Mouse (Mus musculus): ENCODE measurements at regions not wholly inside any gene's neighbourhood (a gene's known extent, or its start where the extent isn't known, plus 50 kb on each side); places are given as distances from the start of the nearest gene placed in this dataset.

DNA sequence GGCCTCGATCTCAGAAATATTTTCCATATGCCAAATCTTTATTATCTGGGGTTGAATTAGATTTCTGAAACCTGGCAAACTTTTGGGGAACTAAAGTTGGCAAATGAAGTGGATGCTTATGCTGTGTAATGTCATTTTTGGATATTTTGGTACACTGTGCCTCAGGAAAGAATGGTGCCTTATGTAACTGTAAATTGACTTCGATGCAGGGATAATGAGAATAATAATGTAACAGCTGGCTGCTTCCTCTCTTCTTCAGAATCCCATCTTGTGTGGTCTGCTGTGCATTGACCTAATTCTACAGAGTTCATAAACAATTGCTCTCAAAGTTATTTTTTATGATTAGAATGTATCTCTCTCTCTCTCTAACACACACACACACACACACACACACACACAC lies 545.6 kb downstream of the Tfap2b start:
- no peak for DNase-seq

DNA sequence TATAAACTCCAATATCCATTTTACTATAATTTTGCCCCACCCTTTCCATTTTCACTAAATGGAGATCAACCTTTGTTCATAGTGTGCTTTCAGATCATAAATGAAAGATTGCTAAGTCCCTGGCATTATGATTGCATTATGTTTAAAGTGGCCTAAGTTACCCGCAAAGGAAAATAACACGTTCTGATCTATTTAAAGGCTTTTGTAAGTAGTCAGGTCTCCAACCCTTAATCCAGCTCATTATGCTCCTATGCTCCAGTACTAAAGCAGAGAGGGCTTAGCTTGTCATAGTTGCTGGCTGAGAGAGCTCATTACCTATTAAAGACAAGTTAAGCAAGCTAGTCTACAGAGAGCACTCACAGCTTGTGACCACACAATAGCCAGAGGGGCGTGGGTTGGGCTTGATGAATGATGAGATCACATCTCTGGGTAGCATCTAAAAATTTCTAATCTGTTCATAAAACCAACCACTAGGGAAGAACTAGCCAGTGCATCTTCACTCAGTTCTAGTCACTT lies 549.3 kb downstream of the Tfap2b start:
- no peak for DNase-seq

DNA sequence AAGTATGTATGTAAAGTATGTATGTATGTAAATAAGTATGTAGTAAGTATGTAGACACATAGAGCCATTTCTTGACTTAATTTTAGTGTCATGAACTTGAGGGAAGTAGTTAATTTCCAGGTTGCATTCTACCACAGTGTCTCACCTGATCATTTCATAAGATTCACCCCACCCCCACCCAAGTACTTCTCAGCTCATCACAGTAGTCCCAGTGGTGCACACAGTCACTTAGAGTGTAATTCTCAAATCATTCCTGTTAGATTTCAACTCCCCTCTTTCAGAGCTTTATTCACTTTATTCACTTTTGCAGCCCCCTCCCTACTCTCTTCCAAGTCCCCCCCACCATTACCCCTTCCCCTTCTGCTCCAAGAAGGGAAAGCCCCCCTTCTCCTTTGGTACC lies 558.2 kb downstream of the Tfap2b start:
- DNase-seq = no peak

DNA sequence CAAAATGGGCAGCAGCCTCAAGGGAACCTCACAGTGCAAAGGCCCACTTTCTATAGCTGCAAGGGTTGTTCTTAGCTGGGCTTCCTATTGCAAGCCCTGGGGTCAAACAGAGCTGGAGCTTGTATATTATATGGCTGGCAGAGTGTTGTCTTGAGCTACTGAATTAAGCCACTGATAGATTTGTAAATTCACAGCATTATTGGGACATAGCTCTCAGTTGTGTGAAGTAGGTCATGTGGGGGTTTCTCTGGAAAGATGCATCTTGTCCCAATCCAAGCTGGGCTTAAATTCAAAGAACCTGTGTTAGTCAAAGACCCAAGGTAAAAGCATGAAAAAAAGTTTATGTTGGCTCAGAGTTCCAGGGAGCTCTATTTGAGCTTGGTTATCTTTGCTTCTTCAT lies 563.6 kb downstream of the Tfap2b start:
- DNase-seq = no peak

DNA sequence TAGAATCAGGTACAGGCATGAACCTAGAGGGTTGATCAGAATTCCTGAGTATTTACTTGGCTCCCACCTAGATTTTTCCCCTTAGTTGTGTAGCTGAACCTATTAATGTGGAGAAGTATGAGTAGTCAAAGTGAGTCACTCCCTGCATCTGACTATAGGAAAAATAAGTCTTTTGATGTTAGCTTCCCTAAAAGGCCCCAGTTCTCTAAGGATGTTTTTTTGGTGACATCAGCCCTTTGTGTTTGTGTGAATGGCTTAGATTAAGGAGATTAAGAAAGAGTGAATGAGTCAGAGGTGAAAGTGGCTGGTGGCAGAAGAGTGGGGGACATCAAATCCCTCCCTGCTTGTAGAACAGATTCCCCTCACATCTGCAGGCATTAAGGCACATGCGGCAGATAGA lies 565.8 kb downstream of the Tfap2b start:
- no peak for DNase-seq

DNA sequence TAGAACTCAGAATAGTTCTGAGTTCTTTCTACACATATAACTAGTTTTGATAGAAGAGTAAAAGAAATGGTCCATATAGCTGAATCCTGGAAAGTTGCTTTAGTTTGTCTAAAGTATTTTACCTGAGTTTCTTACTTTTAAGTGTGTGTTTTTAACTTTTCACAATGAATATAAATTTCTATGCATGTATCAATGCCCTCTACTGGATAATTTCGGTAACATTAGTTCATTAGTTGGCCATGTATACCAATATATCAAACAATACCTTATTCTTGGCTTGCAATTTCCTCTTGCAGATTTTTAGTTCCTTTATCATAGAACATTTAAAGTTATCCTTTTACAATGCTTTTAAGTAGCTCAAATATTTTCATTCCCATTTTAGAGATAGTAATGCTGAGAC lies 568.8 kb downstream of the Tfap2b start:
- DNase-seq = no peak

DNA sequence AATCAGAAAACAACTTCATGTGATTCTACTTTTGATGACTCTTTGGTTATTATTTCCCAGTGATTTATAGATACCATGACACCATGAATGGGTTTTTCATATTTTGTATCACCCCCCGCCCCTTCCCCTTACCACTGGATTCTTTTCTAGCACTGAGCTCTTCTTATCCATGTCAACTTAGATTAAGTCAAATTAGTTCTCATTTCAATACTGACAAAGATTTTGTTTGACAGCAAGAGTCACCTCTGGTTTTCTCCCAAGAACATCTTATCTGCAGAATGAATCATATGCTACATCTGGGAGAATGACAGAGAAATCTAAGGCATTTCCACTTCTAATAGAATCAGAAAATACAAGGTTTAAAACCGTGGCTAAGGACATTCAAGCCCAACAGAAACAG lies 578.3 kb downstream of the Tfap2b start:
- DNase-seq = no peak

DNA sequence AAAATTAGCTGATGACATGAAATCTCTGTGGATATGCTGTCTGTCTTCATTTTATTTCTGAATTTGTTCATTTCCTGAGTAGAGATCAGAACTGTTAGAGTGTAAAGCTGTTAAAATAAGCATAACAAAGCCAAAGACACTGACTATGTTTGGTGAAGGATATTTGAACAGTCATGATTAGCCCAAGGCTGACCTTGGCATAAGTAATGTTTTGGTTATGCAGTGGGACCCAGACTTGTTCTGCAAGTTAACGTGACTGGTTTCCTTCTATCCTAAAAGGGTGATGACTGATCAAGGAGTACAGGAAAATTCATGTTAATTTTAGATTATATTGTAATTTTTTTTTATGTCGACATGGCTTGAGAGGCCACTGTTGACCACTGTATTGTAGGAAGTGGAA lies 585.4 kb downstream of the Tfap2b start:
- no peak for DNase-seq

DNA sequence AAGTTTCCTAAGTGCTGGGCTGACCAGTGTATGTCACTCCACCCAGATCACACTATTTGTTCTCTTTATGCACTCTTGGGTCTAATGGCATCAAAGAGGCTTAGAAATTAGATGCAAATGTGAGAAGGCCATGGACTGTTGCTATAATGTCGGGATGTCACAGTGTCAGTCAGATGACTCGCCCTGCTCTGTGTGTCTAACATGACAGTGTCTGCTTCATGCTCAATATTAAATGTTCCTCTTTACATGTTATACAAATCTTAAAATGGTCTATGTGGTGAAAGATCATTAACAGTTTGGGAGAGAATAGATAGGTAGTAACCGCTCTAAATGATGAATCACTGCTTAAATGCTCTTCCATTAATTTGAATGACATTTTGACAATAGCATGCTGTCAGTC lies 617.2 kb downstream of the Tfap2b start:
- no peak for DNase-seq

DNA sequence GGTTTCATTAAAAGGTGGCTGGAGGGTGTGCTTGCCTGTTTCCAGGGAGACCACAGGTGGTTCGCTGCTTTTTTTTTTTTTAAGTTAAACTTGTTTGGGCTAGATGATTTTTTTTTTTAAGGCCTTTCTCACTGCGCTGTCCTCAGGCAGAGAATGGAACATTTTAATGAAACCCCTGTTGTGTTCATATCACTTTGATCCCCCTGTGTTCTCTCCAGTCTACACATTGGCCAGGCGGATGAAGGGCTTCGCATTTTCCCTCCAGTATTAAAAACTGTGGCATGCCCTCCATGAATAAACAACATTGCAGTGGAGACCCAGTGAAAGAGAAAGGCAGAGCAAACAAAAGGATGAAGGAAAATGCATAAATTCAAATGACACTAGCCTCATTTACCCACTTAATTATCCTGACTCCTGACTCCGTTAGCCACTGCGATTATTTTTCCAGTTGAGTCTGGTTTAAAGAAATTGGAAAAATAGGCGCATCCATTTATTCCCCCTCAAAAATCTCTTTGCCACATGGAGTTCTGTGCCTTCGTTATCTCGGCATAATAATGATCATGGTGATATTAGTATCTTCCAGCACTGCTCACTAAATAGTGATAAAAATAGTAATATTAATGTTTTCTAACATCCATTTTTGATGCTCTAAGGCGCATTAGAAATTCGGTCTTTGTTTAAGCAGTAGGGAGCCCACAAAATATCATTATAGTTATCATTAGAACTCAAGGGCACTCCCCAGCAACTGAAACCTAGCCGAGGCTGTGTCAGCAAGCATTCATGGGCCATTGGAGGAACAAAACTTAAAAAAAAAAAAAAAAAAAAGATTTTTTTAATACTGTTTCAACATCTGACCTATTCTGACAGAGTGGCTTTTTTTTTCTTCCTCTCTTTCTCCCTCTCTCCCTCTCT lies 618.0 kb downstream of the Tfap2b start:
- no peak for DNase-seq

DNA sequence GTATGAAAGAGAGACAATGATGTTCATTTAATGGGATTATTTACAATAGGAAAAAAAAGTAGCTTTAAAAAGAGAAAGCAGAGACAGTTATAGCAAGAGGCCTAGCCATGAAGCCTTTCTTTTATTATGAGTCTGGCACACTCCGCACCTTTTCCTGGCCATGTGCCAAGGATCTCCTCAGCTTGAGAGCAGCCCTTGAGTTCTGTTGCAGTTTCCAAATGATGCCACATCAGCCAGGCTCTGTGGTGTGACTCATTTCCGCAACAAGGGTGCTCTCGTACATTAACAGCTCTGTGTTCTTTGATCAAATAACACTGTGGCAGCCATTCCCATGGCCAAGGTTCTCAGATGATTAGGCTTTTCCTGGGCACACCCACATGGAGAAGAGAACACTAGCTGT lies 641.2 kb downstream of the Tfap2b start:
- DNase-seq = peak; percentile 8

DNA sequence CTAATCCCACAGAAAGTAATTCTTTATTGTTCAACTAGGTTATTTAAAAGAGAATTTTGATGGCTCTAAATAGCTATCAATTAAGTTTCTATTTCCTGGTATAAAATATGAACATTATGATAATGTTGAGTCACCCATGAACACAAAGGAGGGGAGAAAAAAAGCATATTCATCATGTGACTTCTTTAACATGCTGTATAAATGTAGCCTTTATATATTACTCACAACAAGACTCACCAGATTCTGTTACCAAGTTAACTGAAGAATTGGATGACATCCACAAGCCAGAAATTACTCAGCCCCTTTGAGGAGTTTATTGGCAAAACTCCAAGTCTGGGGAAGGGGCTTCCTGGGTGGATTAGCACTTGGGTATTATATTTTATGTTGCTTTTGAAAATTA lies 648.5 kb downstream of the Tfap2b start:
- DNase-seq = no peak

DNA sequence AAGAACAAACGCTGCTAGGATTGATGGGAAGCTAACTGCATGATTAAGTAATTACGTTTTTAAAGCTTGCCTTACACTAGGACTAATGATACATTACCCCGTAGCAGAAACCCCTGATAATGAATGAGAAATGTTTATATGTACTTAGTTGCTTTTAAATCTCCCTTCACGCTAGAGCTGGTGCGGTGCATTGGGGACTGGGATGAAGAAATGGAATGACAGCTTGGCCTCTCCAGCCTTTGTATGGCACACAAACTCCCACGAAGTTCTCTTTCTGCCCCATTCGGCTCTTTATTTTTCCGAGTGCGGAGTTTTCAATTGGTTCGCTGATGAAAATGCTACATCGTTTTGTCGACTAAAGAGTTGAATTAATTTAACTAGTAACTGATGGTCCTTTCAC lies 659.8 kb downstream of the Tfap2b start:
- DNase-seq = no peak

DNA sequence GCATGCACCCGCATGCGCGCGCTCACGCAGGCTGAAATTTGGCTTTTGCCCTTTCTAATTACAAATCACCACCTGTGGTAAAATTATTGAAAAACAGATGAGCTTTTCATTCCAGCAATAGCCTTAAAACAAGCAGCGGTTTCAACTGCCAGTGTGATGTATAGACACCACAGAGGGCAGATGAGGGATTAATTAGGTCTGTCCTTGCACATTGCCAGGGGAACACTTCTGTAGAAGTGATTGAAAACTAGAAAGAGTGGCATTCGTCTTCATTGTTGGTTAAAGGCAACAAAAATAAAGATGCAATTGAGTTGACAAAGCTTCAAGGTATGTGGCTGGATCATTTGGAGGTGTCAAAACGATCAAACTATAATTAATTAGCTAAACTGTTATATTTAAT lies 672.5 kb downstream of the Tfap2b start:
- no peak for DNase-seq

DNA sequence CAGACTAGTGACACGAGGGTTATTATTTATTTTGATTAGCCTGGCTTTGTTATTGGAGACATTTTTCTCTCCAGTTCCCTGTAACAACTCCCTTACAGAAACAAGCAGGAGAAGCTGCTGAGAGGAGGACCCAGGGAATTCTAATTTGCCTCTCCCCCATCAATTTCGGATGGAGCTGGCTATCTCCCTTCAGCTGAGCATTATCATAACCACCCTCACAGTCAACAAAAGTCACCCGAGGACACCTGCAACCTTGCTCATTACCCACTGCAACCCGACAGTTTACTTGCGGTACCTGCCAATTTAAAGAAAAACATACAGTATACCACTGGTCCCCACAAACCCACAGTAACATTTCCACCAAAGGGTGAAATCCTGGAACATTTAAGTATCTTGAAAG lies 690.7 kb downstream of the Tfap2b start:
- DNase-seq = no peak

DNA sequence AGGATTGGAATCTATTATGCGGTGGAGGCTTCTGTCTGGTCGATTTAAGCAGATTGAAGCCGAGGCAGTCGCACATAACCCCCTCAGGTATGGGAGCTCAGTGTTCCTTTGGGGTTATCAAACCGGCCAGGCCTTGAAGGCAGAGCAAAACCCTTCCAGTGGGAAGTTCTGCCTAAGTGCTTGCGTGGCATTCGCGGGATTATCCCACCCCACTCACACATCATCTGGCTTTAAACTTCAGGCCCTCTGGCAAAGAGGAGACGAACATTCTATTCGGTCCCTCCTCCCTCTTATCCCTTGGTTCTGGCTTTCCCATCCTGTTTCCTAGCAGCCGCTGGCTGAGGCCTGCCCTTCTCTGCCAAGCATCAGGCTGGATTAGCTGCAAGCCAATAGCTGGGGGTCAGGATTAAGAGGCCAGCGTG lies 691.2 kb downstream of the Tfap2b start:
- DNase-seq = no peak

DNA sequence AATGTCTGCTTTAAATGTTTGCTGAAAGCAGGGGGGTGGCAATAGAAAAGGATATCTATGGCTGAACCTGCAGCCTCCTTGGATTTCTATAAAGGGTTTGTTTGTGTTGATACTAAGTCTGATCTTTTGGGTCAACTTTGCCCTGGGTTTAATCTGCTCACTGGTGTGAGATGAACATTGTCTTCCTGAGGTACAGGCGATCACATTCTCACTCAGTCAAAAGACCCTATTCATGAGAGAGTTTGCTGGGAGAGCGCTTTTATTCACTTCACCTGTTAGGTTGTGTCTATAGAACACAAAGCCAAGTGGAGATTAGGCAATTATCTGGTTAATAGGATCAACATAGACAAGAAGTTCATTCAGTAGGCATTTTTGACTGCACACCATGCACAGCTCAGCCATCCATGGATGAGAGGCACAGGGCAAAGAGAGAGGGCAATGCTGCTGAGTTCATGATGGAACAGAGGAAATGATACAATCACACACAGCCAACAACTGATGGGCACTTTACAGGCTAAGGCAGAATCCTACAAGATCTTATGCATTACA lies 692.3 kb downstream of the Tfap2b start:
- no peak for DNase-seq

DNA sequence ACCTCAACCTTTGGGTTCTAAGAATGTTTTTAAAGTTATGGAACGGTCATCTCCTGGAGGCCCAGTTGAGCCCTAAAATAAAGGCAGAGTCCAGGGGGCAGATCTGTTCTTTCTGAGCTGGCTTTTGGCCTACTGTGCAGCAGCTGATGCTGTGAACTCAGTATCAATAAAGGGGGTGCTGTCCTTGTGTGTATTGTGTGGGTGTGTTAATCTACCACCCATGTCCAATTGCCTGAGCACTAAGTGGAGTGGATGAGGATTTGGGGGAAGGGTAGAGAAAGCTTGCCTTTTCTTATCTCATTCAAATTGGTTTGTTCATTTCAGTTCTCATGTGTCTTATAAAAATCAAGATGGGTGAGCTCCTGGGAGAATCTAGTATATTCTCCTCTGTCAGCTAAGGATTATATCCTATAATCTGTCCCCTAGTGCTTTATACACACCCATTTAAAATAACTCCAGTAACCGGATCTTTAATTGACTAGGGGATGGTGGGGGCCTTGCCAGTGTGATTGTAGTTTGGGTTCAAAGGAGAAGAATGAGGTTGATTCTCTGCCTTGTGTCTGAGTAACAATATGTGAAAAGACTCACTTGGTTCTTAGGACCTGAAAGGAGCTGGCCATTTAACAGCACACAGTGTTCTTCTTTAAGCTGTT lies 703.6 kb downstream of the Tfap2b start:
- DNase-seq = no peak

DNA sequence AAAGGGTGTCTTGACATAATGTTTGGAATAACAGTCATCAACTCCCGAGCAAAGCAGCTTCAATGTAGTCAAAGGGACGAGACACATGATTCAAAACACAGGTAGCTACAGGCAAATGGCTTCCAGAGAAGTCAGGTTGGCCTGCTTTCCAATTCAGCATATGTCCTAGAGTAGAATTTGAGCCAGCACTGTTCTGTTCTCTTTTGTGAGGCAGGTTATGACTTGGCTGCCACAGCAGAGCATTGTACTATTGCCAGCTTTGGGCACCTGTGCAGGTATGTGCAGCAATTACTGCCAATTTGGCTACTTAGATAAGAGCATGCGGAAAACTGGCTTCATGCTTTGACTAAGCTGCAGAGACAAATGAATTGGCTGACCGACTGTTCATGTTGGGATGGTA lies 699.1 kb downstream of the Pkhd1 start:
- no peak for DNase-seq

DNA sequence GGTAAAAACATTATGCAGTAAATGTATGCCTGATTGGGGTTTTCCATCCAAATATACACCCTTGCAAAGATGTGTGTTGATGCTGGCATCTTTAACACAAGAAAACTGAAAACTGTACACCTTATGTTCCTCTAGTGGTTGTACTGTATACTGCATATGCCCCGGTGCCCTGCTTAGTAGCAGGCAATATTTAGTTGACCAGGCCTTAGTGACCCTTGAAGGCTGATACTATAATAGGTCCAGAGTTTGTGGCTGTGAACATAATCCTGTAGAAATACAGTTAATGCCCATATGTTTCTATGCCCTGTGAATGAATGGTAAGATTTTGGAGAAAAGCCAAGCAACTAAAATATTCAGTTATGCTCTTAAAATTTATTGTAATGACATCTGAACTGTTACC lies 690.7 kb downstream of the Pkhd1 start:
- DNase-seq = no peak

DNA sequence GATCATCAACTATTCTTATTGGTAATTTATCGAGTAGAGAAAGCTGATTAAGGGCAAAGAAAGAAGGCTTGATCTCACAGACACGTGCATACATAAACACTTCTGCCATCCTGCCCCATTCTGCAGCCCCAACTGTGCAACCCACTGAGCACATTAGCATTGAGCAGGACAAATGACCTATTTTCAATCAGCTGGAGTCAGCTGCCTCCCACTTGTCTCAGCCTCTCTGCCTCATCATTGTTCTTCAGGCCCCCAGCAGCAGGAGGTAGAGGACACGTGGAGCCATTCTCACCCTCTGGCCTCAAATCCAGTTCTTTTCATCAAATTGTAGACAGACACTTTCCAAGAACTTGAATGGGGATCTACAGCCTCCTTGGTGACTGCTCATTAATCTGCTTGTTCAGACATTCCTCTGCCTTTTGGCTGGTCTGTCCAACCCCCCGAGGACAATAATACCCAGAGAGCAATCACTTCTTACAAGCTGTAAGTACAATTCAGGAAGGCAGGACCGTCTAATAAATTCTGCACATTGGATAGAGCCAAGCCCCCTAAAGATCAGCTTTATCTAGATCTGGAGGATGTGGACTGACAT lies 690.0 kb downstream of the Pkhd1 start:
- no peak for DNase-seq

DNA sequence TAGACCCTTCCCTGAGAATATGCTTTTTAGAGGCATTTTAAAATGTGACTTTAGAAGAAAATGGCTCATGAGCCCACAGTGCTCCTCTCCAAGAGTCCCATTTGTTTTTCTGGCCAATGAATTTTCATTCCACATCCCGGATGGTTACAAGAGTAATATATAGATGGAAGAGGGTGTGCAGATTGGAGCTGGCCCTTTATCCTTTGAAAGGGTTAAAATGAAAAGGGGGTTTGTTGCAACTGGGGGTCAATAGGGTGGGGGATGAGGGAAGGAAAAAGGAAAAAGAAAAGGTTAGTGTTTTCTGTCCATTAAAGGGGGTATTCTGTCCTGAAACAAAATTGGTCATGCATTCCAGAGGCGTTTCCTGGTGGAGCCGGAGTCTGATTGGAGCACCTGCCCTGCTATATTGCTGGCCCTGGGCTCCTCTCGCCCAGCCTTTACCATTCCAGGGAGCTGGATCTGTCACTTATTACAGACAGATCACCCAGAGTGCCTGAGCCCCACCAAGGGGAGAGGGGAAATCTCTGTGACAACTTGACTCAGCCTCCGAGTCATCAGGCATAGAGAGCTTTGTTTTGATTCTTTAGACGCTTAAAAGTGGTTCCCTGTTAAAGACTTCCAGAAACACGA lies 666.7 kb downstream of the Pkhd1 start:
- DNase-seq = no peak

DNA sequence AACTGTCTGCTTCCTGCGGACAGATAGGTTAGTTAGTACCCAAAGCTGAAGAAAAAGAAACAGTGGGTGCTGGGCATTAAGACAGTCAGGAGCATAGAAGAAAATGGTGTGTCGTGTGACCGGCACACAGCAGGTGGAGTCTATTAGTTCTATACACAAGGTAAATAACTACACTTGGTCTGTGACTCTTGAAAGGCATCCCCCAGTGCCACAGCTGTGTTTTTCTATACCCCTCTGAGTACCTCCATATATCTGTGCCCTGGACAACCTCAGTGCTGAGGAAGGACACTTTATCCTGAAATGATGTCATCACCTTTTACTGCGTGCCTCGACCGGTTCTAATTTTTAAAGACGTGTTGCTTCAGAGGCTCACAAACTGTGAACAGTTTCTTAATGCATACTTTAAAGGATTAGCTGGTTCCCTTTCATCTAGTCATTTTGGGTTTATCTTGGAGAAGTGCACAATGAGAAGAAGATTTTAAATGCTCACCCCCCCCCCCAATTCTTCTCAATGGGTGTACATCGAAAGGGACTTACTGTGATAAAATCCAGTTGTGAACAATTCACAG lies 666.1 kb downstream of the Pkhd1 start:
- no peak for DNase-seq
